Mouse (Mus musculus) heart, postnatal 0 days (tissue): ENCODE data around the gene Ccnt1. TPM values are rescaled to one million over a fixed set of nuclear protein-coding genes. Genes with fewer than 3 reads are reported as not detected.

Experiments
- ATAC-seq: fragments of 200-750 bp; cut with Nextera tagmentation; 2 replicates; pipeline ENCODE4 v1.8.0; 2017; ENCODE audit warnings: low read depth, moderate number of reproducible peaks, moderate library complexity; ENCODE audit not compliant: insufficient read depth
- DNase-seq: peaks from one replicate; pipeline ENCODE4 v3.0.0-alpha.2; 2016; ENCODE audit warnings: low spot score
- H3K27ac ChIP-seq: fragments of 300-500 bp; sonication (generic); 2 replicates; pipeline ENCODE4 v1.5.1; 2014; ENCODE audit warnings: low read depth, mild to moderate bottlenecking
- H3K27me3 ChIP-seq: fragments of 300-500 bp; sonication (generic); 2 replicates; pipeline ENCODE4 v1.6.1; 2014; ENCODE audit warnings: low read length, mixed read lengths; ENCODE audit not compliant: control insufficient read depth, insufficient read depth
- H3K36me3 ChIP-seq: fragments of 300-500 bp; sonication (generic); replicated peaks from 2 replicates; pipeline ENCODE4 v1.6.1; 2014; ENCODE audit warnings: low read length, mixed read lengths; ENCODE audit not compliant: control insufficient read depth, insufficient read depth
- H3K4me1 ChIP-seq: fragments of 300-500 bp; sonication (generic); 2 replicates; pipeline ENCODE4 v1.6.1; 2014; ENCODE audit warnings: antibody characterized with exemption; ENCODE audit not compliant: control insufficient read depth, insufficient read depth
- H3K4me2 ChIP-seq: fragments of 300-500 bp; sonication (generic); 2 replicates; pipeline ENCODE4 v1.6.1; 2014; ENCODE audit warnings: low read depth, mild to moderate bottlenecking, low read length, moderate library complexity
- H3K4me3 ChIP-seq: fragments of 300-500 bp; sonication (generic); 2 replicates; pipeline ENCODE4 v1.5.1; 2014; ENCODE audit warnings: low read depth, low read length
- H3K9ac ChIP-seq: fragments of 300-500 bp; sonication (generic); replicated peaks from 2 replicates; pipeline ENCODE4 v1.6.1; 2014; ENCODE audit warnings: low read depth, low read length, mixed read lengths
- H3K9me3 ChIP-seq: fragments of 300-500 bp; sonication (generic); replicated peaks from 2 replicates; pipeline ENCODE4 v1.6.1; 2016; ENCODE audit warnings: low read length; ENCODE audit not compliant: control insufficient read depth
- CTCF ChIP-seq: IDR thresholded peaks from 2 replicates; pipeline ENCODE4 v1.5.1; 2016; ENCODE audit warnings: antibody characterized with exemption, control low read depth, low read depth
- EP300 ChIP-seq: IDR thresholded peaks from 2 replicates; pipeline ENCODE4 v1.6.1; 2016; ENCODE audit warnings: antibody characterized with exemption, low read depth
- WGBS: fragments of 180-500 bp; shearing (Covaris S2); extraction: QIAGEN DNeasy Blood & Tissue Kit; methylation state at CpG from one replicate; pipeline ENCODE4 v1.1.7; 2014; 5-methylcytosine and 5-hydroxymethylcytosine counted together
- microRNA-seq: library from miRNA; unstranded; fragments of <30 nt; microRNA quantifications from one replicate; pipeline ENCODE4, GENCODE M21; 2016
- polyA plus RNA-seq: library from polyadenylated mRNA; unstranded; fragments of >200 nt; fragmentation: Nextera tagmentation; extraction: Ambion mirVana; gene quantifications from 2 replicates; pipeline ENCODE4 v1.2.1, GENCODE M21; 2015
- total RNA-seq: library from RNA; depleted of rRNA; stranded (reverse); fragments of >200 nt; gene quantifications from 2 replicates; pipeline ENCODE4 v1.2.3, GENCODE M21; 2014; ENCODE audit warnings: low replicate concordance; rRNA removed

The Ccnt1 gene
- total and polyA plus RNA-seq, 2 experiments from 2014 or later = 22.3 to 32.8 TPM

DNA sequence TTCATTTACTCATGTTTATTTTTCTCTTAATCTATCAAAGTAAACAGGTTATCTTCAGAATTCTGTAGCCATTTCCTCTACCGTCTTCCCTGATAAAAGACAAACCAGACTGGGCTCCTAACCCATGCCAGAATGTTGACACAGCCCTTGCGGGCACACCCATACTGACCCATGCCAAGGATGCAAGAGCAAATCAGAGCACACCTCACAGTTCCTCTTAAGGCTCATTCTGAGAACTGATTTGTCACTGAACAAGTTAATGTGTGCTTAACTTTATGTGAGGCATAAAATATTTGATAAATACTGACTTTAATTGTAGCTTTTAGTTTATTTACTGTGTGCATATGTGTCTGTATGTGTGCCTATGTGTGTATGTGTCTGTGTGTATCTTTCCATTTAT, 79.4 kb downstream of the Ccnt1 start:
- no peak overlapping the region for H3K27ac ChIP-seq
- H3K4me3 ChIP-seq = no peak overlapping the region
- DNase-seq (no peak), ATAC-seq (no peak)
- H3K9me3 ChIP-seq = no peaks in the 10 kb centered on the region
- TF ChIP-seq EP300 (no peak), CTCF (no peak)
- H3K36me3 ChIP-seq = no peaks in the 10 kb centered on the region
- no peaks in the 10 kb centered on the region for H3K4me1 ChIP-seq
- WGBS = 53% methylated on average over 2 of the region's 2 CpGs
- H3K9ac ChIP-seq = no peak overlapping the region
- no peak overlapping the region for H3K4me2 ChIP-seq
- H3K27me3 ChIP-seq = no peaks in the 10 kb centered on the region

Small RNAs within 50 kb of the gene (microRNA-seq; reads per million reads assigned to microRNA genes)
- gene Mir1291 = 1.1 reads per million

Other genes with a start within 250 kb of the Ccnt1 start
- gene Olfr284, start 229.9 kb downstream of the Ccnt1 start, total RNA-seq = not detected in 2 replicates
- not detected in 2 replicates for gene Olfr284, start 229.9 kb downstream of the Ccnt1 start, polyA plus RNA-seq
- not detected in 2 replicates for gene Olfr283, start 190.0 kb downstream of the Ccnt1 start, total RNA-seq
- gene Olfr283, start 190.0 kb downstream of the Ccnt1 start, polyA plus RNA-seq = not detected in 2 replicates
- not detected in 2 replicates for gene Olfr282, start 139.7 kb downstream of the Ccnt1 start, total RNA-seq
- gene Olfr282, start 139.7 kb downstream of the Ccnt1 start, polyA plus RNA-seq = not detected in 2 replicates
- not detected in 2 replicates for gene Olfr281, start 118.3 kb downstream of the Ccnt1 start, total RNA-seq
- gene Olfr281, start 118.3 kb downstream of the Ccnt1 start, polyA plus RNA-seq = not detected in 2 replicates
- gene OR5BS1P, start 101.0 kb downstream of the Ccnt1 start, total RNA-seq = not detected in 2 replicates
- gene OR5BS1P, start 101.0 kb downstream of the Ccnt1 start, polyA plus RNA-seq = not detected in 2 replicates
- not detected in 2 replicates for gene Lalba, start 88.2 kb downstream of the Ccnt1 start, total RNA-seq
- 0.26 and 0.36 TPM in 2 replicates for gene Lalba, start 88.2 kb downstream of the Ccnt1 start, polyA plus RNA-seq
- gene Olfr279, start 78.5 kb downstream of the Ccnt1 start, total RNA-seq = not detected in 2 replicates
- gene Olfr279, start 78.5 kb downstream of the Ccnt1 start, polyA plus RNA-seq = not detected in 2 replicates
- 58.7 and 62.3 TPM in 2 replicates for gene Kansl2, start 36.7 kb downstream of the Ccnt1 start, total RNA-seq
- gene Kansl2, start 36.7 kb downstream of the Ccnt1 start, polyA plus RNA-seq = 60.7 and 73.1 TPM in 2 replicates
- not detected in 2 replicates for gene 4930415O20Rik, start 81 bp upstream of the Ccnt1 start, total RNA-seq
- 0.30 TPM in 1 of 2 replicates, not detected in the other for gene 4930415O20Rik, start 81 bp upstream of the Ccnt1 start, polyA plus RNA-seq
- gene Adcy6, start 39.2 kb upstream of the Ccnt1 start, total RNA-seq = 200 and 216 TPM in 2 replicates
- 29.2 and 33.5 TPM in 2 replicates for gene Adcy6, start 39.2 kb upstream of the Ccnt1 start, polyA plus RNA-seq
- gene Cacnb3, start 59.9 kb upstream of the Ccnt1 start, total RNA-seq = 15.6 and 19.4 TPM in 2 replicates
- gene Cacnb3, start 59.9 kb upstream of the Ccnt1 start, polyA plus RNA-seq = 5.7 and 6.1 TPM in 2 replicates
- gene Ddx23, start 92.0 kb upstream of the Ccnt1 start, total RNA-seq = 25.1 and 32.7 TPM in 2 replicates
- gene Ddx23, start 92.0 kb upstream of the Ccnt1 start, polyA plus RNA-seq = 11.8 and 12.9 TPM in 2 replicates
- gene Rnd1, start 106.5 kb upstream of the Ccnt1 start, total RNA-seq = 7.1 and 13.0 TPM in 2 replicates
- gene Rnd1, start 106.5 kb upstream of the Ccnt1 start, polyA plus RNA-seq = 1.0 and 1.1 TPM in 2 replicates
- gene Ccdc65, start 137.3 kb upstream of the Ccnt1 start, total RNA-seq = 0.77 TPM in 1 of 2 replicates, not detected in the other
- gene Ccdc65, start 137.3 kb upstream of the Ccnt1 start, polyA plus RNA-seq = 0.25 and 0.86 TPM in 2 replicates
- 4.3 and 26.7 TPM in 2 replicates for gene Fkbp11, start 157.3 kb upstream of the Ccnt1 start, total RNA-seq
- gene Fkbp11, start 157.3 kb upstream of the Ccnt1 start, polyA plus RNA-seq = 21.7 and 22.0 TPM in 2 replicates
- 27.6 and 28.7 TPM in 2 replicates for gene Arf3, start 192.3 kb upstream of the Ccnt1 start, total RNA-seq
- 15.9 and 17.3 TPM in 2 replicates for gene Arf3, start 192.3 kb upstream of the Ccnt1 start, polyA plus RNA-seq
- gene Wnt10b, start 207.2 kb upstream of the Ccnt1 start, total RNA-seq = not detected in 2 replicates
- 0.07 TPM in 1 of 2 replicates, not detected in the other for gene Wnt10b, start 207.2 kb upstream of the Ccnt1 start, polyA plus RNA-seq
- not detected in 2 replicates for gene Wnt1, start 218.9 kb upstream of the Ccnt1 start, total RNA-seq
- gene Wnt1, start 218.9 kb upstream of the Ccnt1 start, polyA plus RNA-seq = not detected in 2 replicates
- 1.4 and 1.9 TPM in 2 replicates for gene Ddn, start 238.6 kb upstream of the Ccnt1 start, total RNA-seq
- 0.11 TPM in 2 replicates for gene Ddn, start 238.6 kb upstream of the Ccnt1 start, polyA plus RNA-seq